Mouse (Mus musculus) embryonic stem cell, embryonic (primary cell): Measurements from ENCODE around the gene Ormdl3.

ENCODE experiments used
- CTCF ChIA-PET, 4 experiments: fragments of 300-600 bp in 2 of 4; fragments of 350-600 bp in 2 of 4; sonication (Branson Sonifier 250); formaldehyde crosslinking; loops; one replicate each; lab custom pipeline; 2022; ENCODE audit warnings: inconsistent platforms in 2 of 4; lab: Charles Lee
- POLR2A ChIA-PET, 4 experiments: fragments of 300-600 bp in 2 of 4; fragments of 350-600 bp in 2 of 4; sonication (Branson Sonifier 250); formaldehyde crosslinking; loops; one replicate each; lab custom pipeline; 2022; ENCODE audit warnings: antibody characterized with exemption in 4 of 4, inconsistent platforms in 1 of 4; lab: Charles Lee

Gene Ormdl3

DNA sequence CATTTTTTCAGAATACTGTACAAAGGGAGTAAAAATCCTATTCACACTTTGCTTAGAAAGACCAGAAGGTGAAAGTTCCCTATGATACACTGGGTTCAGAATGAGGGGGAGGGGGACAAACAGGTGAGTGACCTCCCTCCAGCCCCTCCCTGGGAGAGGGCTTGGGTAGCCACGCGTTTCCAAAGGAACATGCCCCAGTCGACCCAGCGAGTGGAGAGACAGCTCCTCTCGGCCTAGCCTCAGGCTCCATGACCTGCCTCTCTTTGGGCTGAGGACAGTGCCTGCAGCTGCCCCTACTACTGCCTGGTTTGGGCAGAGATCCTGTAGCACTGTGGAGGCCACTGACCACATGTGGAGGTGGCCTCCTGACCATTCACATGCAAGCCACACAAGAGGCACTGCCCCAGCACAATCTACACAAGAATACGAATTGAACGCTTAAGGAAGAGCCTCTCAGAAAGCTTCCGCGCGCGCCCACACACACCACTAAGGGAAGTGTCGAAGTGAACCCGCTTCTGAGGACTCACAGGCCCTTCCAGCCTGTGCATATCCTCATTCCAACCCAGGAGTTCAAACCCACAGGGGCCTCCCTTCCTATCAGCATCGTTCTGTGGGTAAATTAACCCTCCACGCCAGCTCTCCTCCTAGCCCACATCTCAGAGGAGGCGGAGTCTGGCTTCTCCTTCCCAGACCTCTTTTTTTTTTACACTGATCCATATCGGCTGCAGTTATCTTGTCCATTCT, 5.7 kb downstream of the Ormdl3 start:
- POLR2A ChIA-PET = interaction anchor here in 2 of 4 experiments (0.9 to 1.6 kb wide), 5 partner anchors 8 to 378 kb away, joined by 3 to 5 read pairs (median 3); no protein-coding TSS in a partner anchor
- CTCF ChIA-PET = interaction anchor here in 3 of 4 experiments (0.6 to 2.1 kb wide), 9 partner anchors 13 to 450 kb away, joined by 3 to 9 read pairs (median 4); no protein-coding TSS in a partner anchor

DNA sequence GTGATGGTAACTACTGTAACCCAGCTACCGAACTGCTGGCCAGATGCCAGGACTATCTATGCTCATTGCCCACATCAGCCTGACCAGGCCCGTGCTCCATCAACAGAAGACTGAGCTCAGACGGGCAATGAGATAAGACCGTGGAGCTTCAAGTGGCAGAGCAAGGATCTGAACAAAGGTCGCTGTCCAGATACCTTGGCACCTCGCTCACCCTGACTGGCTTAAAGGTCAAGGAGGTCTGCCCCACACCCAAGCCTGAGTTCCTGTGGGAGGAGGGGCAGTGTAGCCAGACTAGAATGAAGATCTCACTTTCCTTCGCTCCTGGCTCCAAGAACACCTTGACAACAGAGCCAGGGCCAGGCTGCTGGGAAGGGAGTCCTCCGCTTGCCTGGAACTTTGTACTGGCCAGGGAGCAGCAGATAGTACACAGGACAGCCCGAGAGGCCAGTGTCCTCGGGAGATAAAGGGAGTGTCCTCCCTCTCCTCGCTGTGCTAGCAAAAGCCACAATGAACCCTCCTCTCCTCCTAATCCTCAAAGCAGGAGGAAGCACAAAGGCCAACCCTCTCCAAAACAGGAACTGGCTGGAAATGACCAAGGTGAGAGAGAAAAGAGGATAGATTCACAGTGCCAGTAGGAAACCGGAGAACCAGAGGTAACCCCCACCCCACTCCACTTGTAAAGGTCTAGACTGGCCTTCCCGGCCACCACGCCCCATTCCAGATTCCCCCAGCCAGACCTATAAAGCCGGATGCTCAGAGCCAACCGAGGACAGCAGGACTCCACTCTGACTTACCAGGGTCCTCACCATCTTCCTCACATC, 6.7 kb downstream of the Ormdl3 start:
- POLR2A ChIA-PET = interaction anchor here in 3 of 4 experiments (0.5 to 1.6 kb wide), 8 partner anchors 9 to 199 kb away, joined by 3 to 5 read pairs (median 3); partner anchors contain the start of gene Lrrc3c (in 1 of the 3)
- CTCF ChIA-PET = interaction anchor here (0.5 to 2.1 kb wide), 10 partner anchors 11 to 243 kb away, joined by 3 to 9 read pairs (median 4); no protein-coding TSS in a partner anchor

DNA sequence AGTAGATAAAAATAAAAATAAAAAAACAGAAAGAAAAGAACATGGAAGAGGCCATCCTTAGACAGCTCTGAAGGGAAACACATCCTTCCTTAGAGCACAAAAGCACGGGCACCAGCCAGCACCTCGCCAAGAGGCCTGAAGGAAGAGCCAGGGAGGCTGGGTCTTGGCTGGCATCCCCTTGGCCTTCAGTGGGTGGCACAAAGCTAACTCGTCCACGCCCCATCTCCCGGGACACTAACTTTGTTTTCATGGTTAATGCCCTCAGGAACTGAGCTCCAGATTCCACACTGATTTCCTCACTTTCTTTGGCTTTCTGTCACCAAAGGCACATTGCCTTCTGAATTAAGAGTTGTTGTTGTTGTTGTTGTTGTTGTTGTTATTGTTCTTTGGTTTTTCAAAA, 9.4 kb downstream of the Ormdl3 start:
- POLR2A ChIA-PET = interaction anchor here in 2 of 4 experiments (1.2 to 1.5 kb wide), 2 partner anchors 9 to 19 kb away, joined by 3 to 4 read pairs; partner anchors contain the start of gene Ormdl3 (in 1 of the 2)
- CTCF ChIA-PET = interaction anchor here in 2 of 4 experiments (0.9 to 1.7 kb wide), 2 partner anchors 9 to 20 kb away, joined by 3 to 5 read pairs; partner anchors contain the start of gene Lrrc3c (in 1 of the 2)

DNA sequence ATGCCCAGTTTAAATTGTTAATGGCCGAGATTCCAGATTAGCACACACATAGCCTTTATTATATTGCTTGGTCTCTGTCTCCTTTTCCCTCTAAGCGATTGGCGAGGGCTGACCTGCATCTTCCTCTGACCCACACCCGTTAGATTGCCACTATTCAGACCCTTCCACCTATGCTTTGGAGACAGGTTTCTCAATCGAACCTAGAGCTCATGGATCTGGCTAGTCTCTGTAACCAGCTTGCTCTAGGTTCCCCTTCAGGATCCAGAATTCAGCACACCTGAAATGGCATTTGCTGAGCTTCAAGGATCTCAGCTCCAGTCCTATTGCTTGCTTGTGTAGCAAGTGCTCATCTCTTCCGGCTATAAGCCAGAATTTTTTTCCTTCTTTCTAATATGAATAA, 17.7 kb downstream of the Ormdl3 start:
- ChIA-PET CTCF (interaction anchor here in 3 of 4 experiments (0.7 to 1.7 kb wide), 10 partner anchors 11 to 233 kb away, joined by 3 to 6 read pairs (median 4); partner anchors contain the start of gene Ormdl3 (in 2 of the 3)), POLR2A (interaction anchor here in 3 of 4 experiments (0.5 to 1.1 kb wide), 6 partner anchors 18 to 1754 kb away, joined by 3 to 9 read pairs (median 3); partner anchors contain the start of genes Ormdl3 (in 2 of the 3), Mien1 (in 1 of the 3) and Pgap3 (in 1 of the 3))

DNA sequence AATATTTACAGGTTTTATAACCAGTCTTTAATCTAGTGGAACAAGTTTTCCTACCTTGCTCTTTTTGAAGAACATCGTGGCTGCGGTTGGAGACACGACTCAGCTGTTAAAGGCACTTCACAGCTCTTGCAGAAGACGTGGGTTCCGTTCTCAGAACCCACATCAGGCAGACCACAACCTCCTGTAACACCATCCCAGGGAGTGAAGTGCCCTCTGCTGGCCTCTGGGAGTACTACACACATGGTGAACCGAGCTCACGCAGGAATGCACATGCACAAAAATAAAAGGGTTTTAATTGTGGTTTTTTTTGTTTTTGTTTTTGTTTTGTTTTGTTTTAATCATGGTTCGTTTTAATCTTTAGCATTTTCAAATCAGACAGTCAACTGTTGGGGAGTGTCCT, 18.8 kb downstream of the Ormdl3 start:
- CTCF ChIA-PET = interaction anchor here (0.6 to 2.2 kb wide), 36 partner anchors 10 to 1548 kb away, joined by 3 to 14 read pairs (median 4); partner anchors contain the start of genes Ormdl3 (in 2 of the 4), Lrrc3c (in 1 of the 4), Mien1 (in 1 of the 4) and Pgap3 (in 1 of the 4)
- POLR2A ChIA-PET = interaction anchor here in 3 of 4 experiments (0.5 to 1.6 kb wide), 7 partner anchors 12 to 181 kb away, joined by 3 to 7 read pairs (median 4); partner anchors contain the start of genes Mien1 (in 1 of the 3) and Ormdl3 (in 1 of the 3)

DNA sequence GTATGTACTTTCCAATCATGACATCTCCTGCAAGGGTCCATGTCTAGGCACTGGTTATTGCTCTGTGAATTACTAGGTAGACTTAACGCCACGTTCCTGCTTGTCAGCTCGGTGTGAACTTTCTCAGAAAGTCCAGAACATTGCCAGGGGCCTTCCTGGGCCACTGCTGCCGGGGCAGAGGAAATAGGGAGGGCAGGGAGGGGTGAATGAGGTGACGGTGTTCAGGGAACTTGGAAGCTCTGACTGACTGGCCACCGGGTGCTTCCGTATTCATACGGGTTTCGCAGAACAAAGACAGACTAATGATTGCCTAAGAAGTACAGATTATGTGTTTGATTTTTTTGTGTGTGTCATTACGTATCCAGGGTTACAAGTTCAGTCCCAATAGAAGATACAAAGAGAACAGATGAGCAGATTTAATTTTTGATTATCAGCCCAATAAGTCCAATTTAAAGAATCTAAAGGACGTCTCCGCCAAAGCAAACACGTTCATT, 23.2 kb downstream of the Ormdl3 start:
- ChIA-PET CTCF (interaction anchor here in 2 of 4 experiments (0.6 to 1.6 kb wide), 3 partner anchors 13 to 44 kb away, joined by 3 to 5 read pairs (median 3); no protein-coding TSS in a partner anchor), POLR2A (interaction anchor here in 2 of 4 experiments (0.6 to 1.1 kb wide), 2 partner anchors 23 to 169 kb away, joined by 3 to 8 read pairs; partner anchors contain the start of gene Ormdl3 (in 1 of the 2))

DNA sequence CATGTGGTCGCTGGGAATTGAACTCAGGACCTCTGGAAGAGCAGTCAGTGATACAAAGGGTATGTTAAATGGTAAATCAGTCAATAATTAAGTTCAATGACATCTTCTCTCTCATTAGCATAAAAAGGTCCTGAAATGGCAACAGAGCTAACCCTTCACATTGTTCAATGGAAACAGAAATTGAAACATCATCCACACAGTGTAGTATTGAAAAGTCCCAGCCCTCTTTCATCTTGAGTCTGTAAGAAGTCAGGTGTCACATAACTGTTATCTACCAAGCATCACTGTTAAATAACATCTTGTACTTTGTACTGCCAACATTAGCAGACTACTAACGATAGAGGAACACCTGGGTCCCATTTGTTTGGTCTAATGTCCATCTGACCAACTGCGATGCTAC, 24.1 kb downstream of the Ormdl3 start:
- CTCF ChIA-PET = interaction anchor here in 1 of 4 experiments (1.4 to 1.6 kb wide), 2 partner anchors 34 to 45 kb away, joined by 3 to 5 read pairs; no protein-coding TSS in a partner anchor
- POLR2A ChIA-PET = interaction anchor here in 2 of 4 experiments (0.7 to 1.4 kb wide), 3 partner anchors 24 to 159 kb away, joined by 3 to 7 read pairs (median 3); partner anchors contain the start of gene Ormdl3 (in 1 of the 2)

DNA sequence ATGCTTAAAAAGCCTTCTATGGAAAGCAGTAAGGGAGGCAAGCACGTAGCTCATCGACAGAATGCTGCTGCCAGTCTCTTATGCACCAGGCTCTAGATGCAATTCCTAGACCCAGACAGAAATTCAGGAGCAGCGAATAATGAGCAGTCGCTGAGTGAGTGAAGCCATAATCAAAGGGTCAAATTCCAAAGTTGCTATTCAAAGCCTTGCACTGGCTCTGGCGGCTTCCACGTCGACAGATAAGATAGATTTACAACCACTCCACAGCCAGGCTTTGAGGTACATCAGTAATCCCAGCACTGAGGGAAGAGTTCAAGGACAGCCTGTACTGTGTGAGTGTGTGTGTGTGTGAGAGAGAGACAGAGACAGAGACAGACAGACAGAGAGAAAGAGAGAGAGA, 26.2 kb downstream of the Ormdl3 start:
- POLR2A ChIA-PET = interaction anchor here in 1 of 4 experiments (1.0 kb wide), 1 partner anchor 27 kb away, joined by 3 read pairs; no protein-coding TSS in a partner anchor

DNA sequence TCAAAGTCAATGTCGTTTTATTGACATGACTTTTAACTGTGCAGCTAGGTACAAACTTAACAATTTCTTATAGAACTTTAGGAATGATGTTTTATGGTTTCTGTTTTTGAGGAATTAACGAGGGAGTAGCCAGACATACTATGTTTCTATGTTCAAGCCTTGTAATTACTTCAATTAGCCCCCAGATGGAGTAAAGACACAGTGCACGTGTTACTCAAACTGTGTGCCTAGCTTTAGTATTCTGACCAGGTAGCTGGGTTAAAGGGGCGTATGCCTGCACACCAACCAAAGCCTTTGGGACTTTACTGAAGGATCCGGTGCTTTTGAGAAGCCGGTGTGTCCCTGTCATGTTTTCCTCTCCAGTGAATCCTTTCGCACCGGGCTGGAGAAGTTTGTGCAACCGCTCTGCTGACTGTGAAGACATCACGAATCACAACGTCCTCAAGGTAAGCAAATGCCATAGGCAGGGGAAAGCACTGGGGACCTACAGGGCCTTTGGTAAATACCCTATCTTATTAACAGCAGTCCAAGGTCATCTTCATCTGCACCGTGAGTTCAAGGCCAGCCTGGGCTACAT, 32.0 kb downstream of the Ormdl3 start:
- ChIA-PET POLR2A (interaction anchor here in 1 of 4 experiments (0.7 kb wide), 1 partner anchor 210 kb away, joined by 3 read pairs; no protein-coding TSS in a partner anchor), CTCF (interaction anchor here in 3 of 4 experiments (0.5 to 2.2 kb wide), 7 partner anchors 13 to 660 kb away, joined by 4 to 27 read pairs (median 5); partner anchors contain the start of gene Lrrc3c (in 1 of the 3))

More for the DNA sequence above, 26.2 kb downstream of the Ormdl3 start:
- CTCF ChIA-PET = interaction anchor here in 1 of 4 experiments (0.5 kb wide), 1 partner anchor 78 kb away, joined by 7 read pairs; no protein-coding TSS in a partner anchor

DNA sequence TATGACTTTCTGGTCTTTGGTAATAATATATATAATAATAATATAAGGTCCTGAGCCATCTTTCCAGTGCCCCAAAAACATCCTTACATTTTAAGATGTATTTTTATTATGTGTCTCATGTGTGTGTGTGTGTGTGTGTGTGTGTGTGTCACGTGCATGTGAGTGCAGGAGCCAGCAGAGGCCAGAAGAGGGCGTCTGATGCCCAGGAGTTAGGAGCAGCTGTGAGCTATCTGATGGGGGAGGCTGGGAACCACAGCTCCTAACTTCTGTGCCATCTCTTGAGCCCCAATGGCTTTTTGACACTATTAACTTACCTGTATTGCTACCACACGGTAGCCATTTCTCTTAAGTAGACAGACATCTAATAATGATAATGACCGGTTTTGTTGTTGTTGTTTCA, 33.2 kb downstream of the Ormdl3 start:
- ChIA-PET POLR2A (no interaction called here), CTCF (interaction anchor here in 3 of 4 experiments (0.6 to 2.2 kb wide), 7 partner anchors 14 to 96 kb away, joined by 3 to 15 read pairs (median 4); partner anchors contain the start of gene Lrrc3c (in 1 of the 3))

DNA sequence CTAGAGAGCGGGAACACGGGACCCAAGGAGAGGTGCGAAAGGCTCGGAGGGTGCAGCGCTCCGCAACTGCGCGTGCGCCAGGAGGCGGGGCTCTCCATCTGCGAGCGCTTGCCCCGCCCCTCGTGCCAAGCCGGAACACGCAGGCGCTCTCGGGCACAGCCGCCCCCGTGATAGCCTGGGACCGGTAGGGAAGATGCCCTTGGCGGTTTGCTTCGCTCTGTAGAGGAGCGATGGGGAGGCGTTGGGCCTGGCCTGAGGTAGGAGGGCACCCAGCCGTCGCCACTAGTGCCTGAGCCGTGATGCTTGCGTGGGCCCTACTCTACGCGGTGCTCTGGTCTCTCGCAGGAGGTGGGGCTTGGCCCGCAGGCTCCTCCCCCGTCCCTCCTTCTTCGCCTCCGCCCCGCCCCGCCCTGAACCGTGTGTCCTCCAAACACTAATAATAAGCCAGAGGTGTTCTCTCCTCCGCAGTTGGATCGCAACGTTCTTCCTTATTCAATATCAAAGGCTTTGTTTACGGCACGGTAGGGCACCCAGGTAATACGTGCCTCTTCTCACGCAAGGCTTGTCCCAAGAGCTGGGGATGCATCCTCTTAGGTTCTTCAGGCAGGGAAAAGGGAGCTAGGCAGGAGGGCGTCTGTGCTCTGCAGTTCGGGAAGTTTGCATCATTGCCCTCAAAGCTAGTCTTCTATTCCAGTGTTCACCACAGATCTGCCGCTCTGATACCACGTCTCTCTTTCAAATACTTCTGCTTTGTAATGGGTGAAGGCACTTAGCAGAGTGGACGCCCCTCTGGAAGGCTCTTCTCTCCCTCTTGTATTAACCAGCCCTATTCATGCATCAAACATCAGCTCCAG, 36.0 kb downstream of the Ormdl3 start, which contains the start of gene Zpbp2:
Gene Zpbp2, plus strand, starts transcription at position 123 of the 854 bp plus-strand sequence.
- ChIA-PET CTCF (interaction anchor here (0.6 to 3.3 kb wide), 19 partner anchors 13 to 281 kb away, joined by 3 to 15 read pairs (median 3); partner anchors contain the start of genes Lrrc3c (in 1 of the 4) and Stard3 (in 1 of the 4)), POLR2A (interaction anchor here (0.6 to 2.2 kb wide), 18 partner anchors 10 to 769 kb away, joined by 3 to 10 read pairs (median 4); partner anchors contain the start of genes Ormdl3 (in 3 of the 4), Mien1 (in 2 of the 4), Cdk12 (in 1 of the 4) and Psmd3 (in 1 of the 4))

DNA sequence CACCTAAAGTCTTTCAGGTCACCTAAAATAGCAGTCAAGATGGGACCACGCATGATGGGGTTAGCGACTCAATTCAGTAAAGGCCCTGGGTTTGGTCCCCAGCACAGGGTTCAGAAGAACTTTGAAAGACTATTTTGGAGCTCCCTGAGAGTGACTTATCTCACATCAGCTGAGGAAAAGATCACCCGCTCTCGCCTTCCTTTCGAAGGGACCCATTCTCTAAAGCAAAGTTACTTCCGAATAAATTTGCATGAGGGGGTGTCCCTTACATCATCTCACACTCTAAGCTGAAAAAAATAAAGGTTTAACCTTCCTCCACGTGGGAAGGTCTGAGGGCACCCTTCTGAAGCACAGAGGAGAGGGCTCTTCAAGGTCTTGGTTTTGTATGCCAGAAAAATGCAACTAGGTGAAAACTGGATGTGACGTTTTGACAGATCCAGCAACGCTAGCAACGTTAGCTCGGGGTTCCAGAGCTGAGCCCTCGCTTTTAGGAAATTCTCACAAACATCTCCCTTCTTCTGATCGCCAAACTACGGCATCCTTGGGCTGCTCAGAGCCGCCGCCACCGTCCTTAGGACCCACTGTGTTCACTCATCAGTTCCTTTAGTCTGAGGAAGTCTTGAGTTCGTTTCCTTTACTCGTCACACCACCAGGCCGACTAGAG, 36.7 kb downstream of the Ormdl3 start:
- POLR2A ChIA-PET = interaction anchor here (0.6 to 2.2 kb wide), 14 partner anchors 9 to 768 kb away, joined by 3 to 10 read pairs (median 4); partner anchors contain the start of genes Ormdl3 (in 3 of the 4), Mien1 (in 2 of the 4), Cdk12 (in 1 of the 4) and Rpl23 (in 1 of the 4)
- CTCF ChIA-PET = interaction anchor here in 3 of 4 experiments (0.6 to 3.3 kb wide), 15 partner anchors 18 to 281 kb away, joined by 3 to 15 read pairs (median 3); partner anchors contain the start of genes Lrrc3c (in 1 of the 3) and Stard3 (in 1 of the 3)

DNA sequence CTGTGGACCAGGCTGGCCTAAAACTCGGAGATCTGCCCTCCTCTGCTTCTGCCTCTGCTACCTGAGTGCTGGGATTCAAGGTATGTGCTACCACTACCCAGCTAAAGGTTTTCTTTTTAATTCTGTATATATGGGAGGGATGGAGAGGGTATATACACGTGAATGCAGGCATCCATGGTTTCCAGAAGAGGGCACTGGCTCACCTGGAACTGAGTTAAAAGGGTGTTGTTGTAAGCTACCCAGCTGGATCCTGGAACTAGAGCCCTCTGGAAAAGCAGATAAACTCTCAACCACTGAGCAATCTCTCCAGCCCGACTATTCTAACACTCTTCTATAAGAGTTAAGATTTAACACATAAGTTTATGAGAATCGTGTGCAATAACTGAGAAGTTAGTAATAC, 37.8 kb downstream of the Ormdl3 start:
- CTCF ChIA-PET = interaction anchor here in 3 of 4 experiments (0.6 to 3.3 kb wide), 11 partner anchors 18 to 210 kb away, joined by 3 to 15 read pairs (median 4); partner anchors contain the start of gene Lrrc3c (in 1 of the 3)
- POLR2A ChIA-PET = interaction anchor here in 1 of 4 experiments (1.0 to 1.7 kb wide), 3 partner anchors 19 to 133 kb away, joined by 3 to 5 read pairs (median 3); partner anchors contain the start of gene Psmd3

DNA sequence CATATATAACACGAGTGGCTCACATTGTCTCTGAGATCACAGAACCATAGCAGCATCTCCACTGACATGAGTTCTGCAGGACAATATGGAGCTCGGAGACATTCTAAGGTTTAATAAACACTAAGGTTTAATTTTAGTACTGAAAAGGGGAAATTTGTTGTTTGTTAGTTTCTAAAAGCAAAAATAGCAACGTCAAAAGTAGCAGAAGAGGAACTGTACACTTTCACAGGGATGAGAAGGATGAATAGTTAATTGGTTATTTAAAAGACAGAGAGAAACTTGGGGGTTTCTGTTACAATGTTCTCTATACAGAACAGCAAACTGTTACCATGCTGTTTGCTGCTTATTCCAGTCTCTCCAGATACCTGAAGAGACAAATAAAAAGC, 39.9 kb downstream of the Ormdl3 start:
- POLR2A ChIA-PET = interaction anchor here in 1 of 4 experiments (0.8 to 1.0 kb wide), 2 partner anchors 55 to 89 kb away, joined by 3 read pairs; no protein-coding TSS in a partner anchor
- CTCF ChIA-PET = interaction anchor here in 2 of 4 experiments (0.5 to 1.2 kb wide), 4 partner anchors 16 to 407 kb away, joined by 3 to 5 read pairs (median 3); no protein-coding TSS in a partner anchor
